Mouse (Mus musculus): ENCODE data around the gene Rasl10a. TPM values are rescaled to one million over a fixed set of nuclear protein-coding genes. Genes with fewer than 3 reads are reported as not detected.

Rasl10a gene
- polyA plus RNA-seq, 1 experiment = 4.4 TPM

DNA sequence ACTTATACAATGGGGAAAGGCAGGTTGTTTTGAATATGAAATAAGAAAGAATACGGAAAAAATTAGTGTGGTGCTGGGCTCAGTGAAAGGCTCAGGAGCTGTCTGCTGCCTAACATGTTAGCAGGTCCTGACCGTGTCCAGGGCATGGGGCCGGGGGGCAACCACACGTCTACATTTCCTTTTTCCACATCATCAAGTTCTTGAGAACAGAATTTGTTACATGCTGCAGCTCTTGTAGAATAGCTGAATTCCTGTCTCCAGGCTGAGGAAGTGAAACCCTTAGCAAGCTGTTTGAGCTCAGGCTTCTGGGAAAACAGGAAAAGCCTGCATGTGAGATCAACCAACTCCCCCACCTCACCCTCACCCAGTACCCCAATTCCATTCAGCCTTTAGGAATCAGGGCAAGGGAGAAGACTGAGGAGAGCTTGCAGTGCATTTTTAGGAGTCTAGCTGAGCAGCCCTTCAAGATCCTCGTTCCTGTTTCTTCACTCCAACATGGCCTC, 45.7 kb upstream of the Rasl10a start:
- TF ChIP-seq CTCF (IDR thresholded peaks at IDR 0.05; ENCODE audit: low read depth, low read length) (no peak), POLR2A (IDR thresholded peaks at IDR 0.05; ENCODE audit: insufficient read depth, low read length) (no peak), EP300 (IDR thresholded peaks at IDR 0.05; ENCODE audit: insufficient read depth, low read depth, low read length) (no peak)
- H3K27me3 ChIP-seq (ENCODE audit: control insufficient read depth, insufficient read depth, low read length, poor library complexity, severe bottlenecking) = no peaks in the 10 kb centered on the region
- H3K9me3 ChIP-seq (replicated peaks; ENCODE audit: control insufficient read depth, insufficient read depth, low read length, poor library complexity, severe bottlenecking) = no peaks in the 10 kb centered on the region
- H3K9ac ChIP-seq (ENCODE audit: low read depth, poor library complexity, severe bottlenecking) = no peak overlapping the region
- H3K27ac ChIP-seq (ENCODE audit: insufficient read depth, low read length) = no peak overlapping the region
- no peak overlapping the region for H3K4me3 ChIP-seq (ENCODE audit: low read depth, low read length)
- H3K36me3 ChIP-seq (ENCODE audit: control insufficient read depth, insufficient read depth, low read length, poor library complexity, severe bottlenecking) = peaks cover 10% of the 10 kb centered on the region
- H3K4me1 ChIP-seq (ENCODE audit: control insufficient read depth, insufficient read depth, low read length) = no peaks in the 10 kb centered on the region

DNA sequence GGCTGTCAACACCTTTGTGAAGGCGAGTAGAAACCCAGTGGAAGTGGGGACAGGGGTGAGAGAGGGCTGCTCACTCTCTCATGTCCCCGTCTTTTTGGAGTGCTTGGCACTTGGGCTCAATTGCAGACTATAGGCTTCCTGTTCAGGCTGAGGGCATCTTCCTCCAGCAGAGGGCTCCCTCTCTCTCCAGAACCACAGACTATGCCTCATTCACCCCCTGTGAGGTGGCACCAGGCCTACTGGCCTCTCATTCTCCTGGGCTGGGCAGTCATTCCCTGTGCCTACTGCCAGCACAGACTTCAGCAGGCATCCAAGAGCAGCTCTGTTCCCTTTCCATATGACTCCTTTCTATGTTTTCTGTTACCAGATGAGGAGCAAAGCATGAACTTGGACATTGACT, 42.2 kb upstream of the Rasl10a start:
- TF ChIP-seq POLR2A (IDR thresholded peaks at IDR 0.05; ENCODE audit: insufficient read depth, low read length) (no peak), CTCF (IDR thresholded peaks at IDR 0.05; ENCODE audit: low read depth, low read length) (peak; percentile 77), EP300 (IDR thresholded peaks at IDR 0.05; ENCODE audit: insufficient read depth, low read depth, low read length) (no peak)

DNA sequence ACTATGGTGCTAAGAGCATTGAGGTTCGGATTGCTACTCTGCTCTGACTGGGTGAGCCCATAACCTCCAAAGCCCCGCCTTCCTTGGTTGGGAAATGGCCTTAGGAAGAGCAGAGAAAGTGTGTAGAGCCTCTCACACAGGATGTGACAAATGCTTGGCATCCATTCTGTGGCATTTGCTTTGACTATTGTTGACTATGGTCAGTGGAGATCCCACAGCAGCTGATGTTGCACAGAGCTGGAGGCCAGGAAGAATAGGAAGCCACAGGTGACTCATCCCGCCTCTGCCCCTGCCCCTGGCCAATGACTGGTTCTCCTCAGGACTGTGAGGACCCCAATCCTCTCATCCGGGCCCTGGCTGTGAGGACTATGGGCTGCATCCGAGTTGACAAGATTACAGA, 41.6 kb upstream of the Rasl10a start:
- H3K36me3 ChIP-seq (ENCODE audit: control insufficient read depth, insufficient read depth, low read length, poor library complexity, severe bottlenecking) = peaks cover 15% of the 10 kb centered on the region
- no peak for TF ChIP-seq EP300 (IDR thresholded peaks at IDR 0.05; ENCODE audit: insufficient read depth, low read depth, low read length)
- TF ChIP-seq POLR2A (IDR thresholded peaks at IDR 0.05; ENCODE audit: insufficient read depth, low read length) = no peak
- no peak for TF ChIP-seq CTCF (IDR thresholded peaks at IDR 0.05; ENCODE audit: low read depth, low read length)

More for the DNA sequence above, 42.2 kb upstream of the Rasl10a start:
- Histone ChIP-seq H3K36me3 (ENCODE audit: control insufficient read depth, insufficient read depth, low read length, poor library complexity, severe bottlenecking) (peaks cover 15% of the 10 kb centered on the region), H3K27me3 (ENCODE audit: control insufficient read depth, insufficient read depth, low read length, poor library complexity, severe bottlenecking) (no peaks in the 10 kb centered on the region), H3K27ac (ENCODE audit: insufficient read depth, low read length) (no peak overlapping the region), H3K9ac (ENCODE audit: low read depth, poor library complexity, severe bottlenecking) (no peak overlapping the region), H3K4me1 (ENCODE audit: control insufficient read depth, insufficient read depth, low read length) (no peaks in the 10 kb centered on the region), H3K9me3 (replicated peaks; ENCODE audit: control insufficient read depth, insufficient read depth, low read length, poor library complexity, severe bottlenecking) (no peaks in the 10 kb centered on the region), H3K4me3 (ENCODE audit: low read depth, low read length) (no peak overlapping the region)

DNA sequence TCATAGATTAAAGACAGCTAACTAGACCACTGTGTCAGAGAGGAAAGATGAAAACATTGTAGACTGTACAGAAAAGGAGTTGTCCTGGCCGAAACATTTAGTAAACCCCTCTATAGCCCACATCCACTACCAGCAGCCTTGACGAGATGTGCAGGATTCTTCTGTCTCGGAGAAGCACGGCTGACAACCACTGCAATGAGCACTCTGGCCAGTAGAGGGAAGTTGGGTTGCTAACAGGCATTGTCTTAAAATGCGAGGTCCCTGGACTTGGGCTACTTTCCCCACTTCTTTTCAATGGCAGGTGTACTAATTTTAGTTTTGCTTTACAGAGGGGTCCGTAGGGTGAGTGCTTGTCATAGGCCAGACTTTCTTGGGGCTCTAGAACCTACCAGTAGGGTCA, 40.4 kb upstream of the Rasl10a start:
- TF ChIP-seq POLR2A (IDR thresholded peaks at IDR 0.05; ENCODE audit: insufficient read depth, low read length) = no peak
- TF ChIP-seq EP300 (IDR thresholded peaks at IDR 0.05; ENCODE audit: insufficient read depth, low read depth, low read length) = no peak
- peak; percentile 20 for TF ChIP-seq CTCF (IDR thresholded peaks at IDR 0.05; ENCODE audit: low read depth, low read length)
- Histone ChIP-seq H3K27ac (ENCODE audit: insufficient read depth, low read length) (no peak overlapping the region), H3K4me3 (ENCODE audit: low read depth, low read length) (no peak overlapping the region), H3K9me3 (replicated peaks; ENCODE audit: control insufficient read depth, insufficient read depth, low read length, poor library complexity, severe bottlenecking) (no peaks in the 10 kb centered on the region), H3K4me1 (ENCODE audit: control insufficient read depth, insufficient read depth, low read length) (no peaks in the 10 kb centered on the region), H3K9ac (ENCODE audit: low read depth, poor library complexity, severe bottlenecking) (no peak overlapping the region), H3K27me3 (ENCODE audit: control insufficient read depth, insufficient read depth, low read length, poor library complexity, severe bottlenecking) (no peaks in the 10 kb centered on the region), H3K36me3 (ENCODE audit: control insufficient read depth, insufficient read depth, low read length, poor library complexity, severe bottlenecking) (peaks cover 15% of the 10 kb centered on the region)

More for the DNA sequence above, 41.6 kb upstream of the Rasl10a start:
- Histone ChIP-seq H3K27me3 (ENCODE audit: control insufficient read depth, insufficient read depth, low read length, poor library complexity, severe bottlenecking) (no peaks in the 10 kb centered on the region), H3K9me3 (replicated peaks; ENCODE audit: control insufficient read depth, insufficient read depth, low read length, poor library complexity, severe bottlenecking) (no peaks in the 10 kb centered on the region), H3K4me3 (ENCODE audit: low read depth, low read length) (no peak overlapping the region), H3K4me1 (ENCODE audit: control insufficient read depth, insufficient read depth, low read length) (no peaks in the 10 kb centered on the region), H3K9ac (ENCODE audit: low read depth, poor library complexity, severe bottlenecking) (no peak overlapping the region), H3K27ac (ENCODE audit: insufficient read depth, low read length) (no peak overlapping the region)

DNA sequence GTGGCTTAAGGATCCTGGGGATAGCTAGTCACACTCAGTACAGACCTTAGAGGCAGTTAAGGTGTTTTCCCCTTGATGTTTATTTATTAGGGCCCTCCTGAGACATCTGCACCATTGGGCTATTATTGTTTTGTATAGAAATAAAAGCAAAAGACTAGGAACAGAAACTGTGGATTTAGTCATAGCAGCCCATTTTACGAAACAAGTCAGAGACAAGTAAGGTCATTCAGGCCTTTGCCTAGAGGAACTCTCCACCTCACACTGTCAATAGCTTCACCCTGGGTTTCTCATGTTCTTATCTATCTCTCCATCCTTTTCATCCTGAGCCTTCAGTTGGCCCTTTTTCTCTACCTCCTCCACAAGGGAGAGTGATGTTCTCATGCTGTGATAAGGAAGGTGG, 32.8 kb upstream of the Rasl10a start:
- Histone ChIP-seq H3K9me3 (replicated peaks; ENCODE audit: control insufficient read depth, insufficient read depth, low read length, poor library complexity, severe bottlenecking) (no peaks in the 10 kb centered on the region), H3K4me1 (ENCODE audit: control insufficient read depth, insufficient read depth, low read length) (no peaks in the 10 kb centered on the region), H3K27me3 (ENCODE audit: control insufficient read depth, insufficient read depth, low read length, poor library complexity, severe bottlenecking) (no peaks in the 10 kb centered on the region), H3K36me3 (ENCODE audit: control insufficient read depth, insufficient read depth, low read length, poor library complexity, severe bottlenecking) (peaks cover 18% of the 10 kb centered on the region; the same call in 1 of the 2 replicates), H3K4me3 (ENCODE audit: low read depth, low read length) (no peak overlapping the region), H3K9ac (ENCODE audit: low read depth, poor library complexity, severe bottlenecking) (no peak overlapping the region), H3K27ac (ENCODE audit: insufficient read depth, low read length) (no peak overlapping the region)
- TF ChIP-seq POLR2A (IDR thresholded peaks at IDR 0.05; ENCODE audit: insufficient read depth, low read length) (no peak), EP300 (IDR thresholded peaks at IDR 0.05; ENCODE audit: insufficient read depth, low read depth, low read length) (no peak), CTCF (IDR thresholded peaks at IDR 0.05; ENCODE audit: low read depth, low read length) (no peak)

DNA sequence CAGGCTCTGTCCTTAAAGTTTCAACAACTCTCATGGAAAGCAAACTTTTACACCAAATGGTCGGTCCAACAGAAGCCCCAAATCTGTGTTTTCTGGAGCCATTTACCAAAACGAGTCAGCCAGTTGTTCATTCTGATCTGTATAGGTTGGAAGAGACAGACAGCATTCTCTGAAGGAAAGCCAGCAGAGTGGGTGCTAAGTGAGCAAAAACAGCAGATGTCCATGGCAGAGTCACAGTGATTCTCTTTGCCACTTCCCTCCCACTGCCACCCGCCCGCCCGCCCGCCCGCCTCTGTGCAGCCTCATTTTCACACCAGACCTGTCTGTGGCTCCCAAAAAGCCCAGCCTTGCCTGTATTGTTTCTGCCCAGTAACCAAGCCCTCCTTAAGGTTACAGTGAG, 29.7 kb upstream of the Rasl10a start:
- Histone ChIP-seq H3K36me3 (ENCODE audit: control insufficient read depth, insufficient read depth, low read length, poor library complexity, severe bottlenecking) (peaks cover 21% of the 10 kb centered on the region; the same call in 1 of the 2 replicates), H3K27me3 (ENCODE audit: control insufficient read depth, insufficient read depth, low read length, poor library complexity, severe bottlenecking) (no peaks in the 10 kb centered on the region)

More for the DNA sequence above, 29.7 kb upstream of the Rasl10a start:
- Histone ChIP-seq H3K27ac (ENCODE audit: insufficient read depth, low read length) (no peak overlapping the region), H3K4me3 (ENCODE audit: low read depth, low read length) (no peak overlapping the region), H3K9ac (ENCODE audit: low read depth, poor library complexity, severe bottlenecking) (no peak overlapping the region), H3K4me1 (ENCODE audit: control insufficient read depth, insufficient read depth, low read length) (no peaks in the 10 kb centered on the region), H3K9me3 (replicated peaks; ENCODE audit: control insufficient read depth, insufficient read depth, low read length, poor library complexity, severe bottlenecking) (no peaks in the 10 kb centered on the region)
- TF ChIP-seq POLR2A (IDR thresholded peaks at IDR 0.05; ENCODE audit: insufficient read depth, low read length) (no peak), CTCF (IDR thresholded peaks at IDR 0.05; ENCODE audit: low read depth, low read length) (no peak), EP300 (IDR thresholded peaks at IDR 0.05; ENCODE audit: insufficient read depth, low read depth, low read length) (no peak)

Measured in ES-Bruce4 (cell line).